Mouse (Mus musculus) left cerebral cortex, postnatal 36 days (tissue): ENCODE data around the gene Htra2. TPM values are rescaled to one million over a fixed set of nuclear protein-coding genes. Genes with fewer than 3 reads are reported as not detected.
A peak's percentile ranks its signal among the peaks of the same experiment; 100 is the strongest.

ENCODE experiments used
- DNase-seq, 2 experiments: peaks; one replicate each; pipeline ENCODE4 v3.0.0; 2021 to 2022; ENCODE audit warnings: low spot score in 2 of 2, mixed read lengths in 1 of 2
- intact Hi-C: fragments of 180-260 bp; cut with DNase I; formaldehyde crosslinking; loops from one replicate; pipeline ENCODE4 v1.15.1; 2025
- total RNA-seq, 2 experiments: library from RNA; stranded (reverse); gene quantifications; 2 replicates each; pipeline ENCODE4 v1.2.3; 2021

Gene Htra2
- total RNA-seq, 2 experiments from 2014 or later: 41.6 to 48.5 TPM

- intact Hi-C loops: loop anchor here (10.0 kb wide), 1 partner anchor 644 kb away; the partner anchor contains the start of gene Vax2
Measured at GRCm38 (mm10) chr6:83071220-83071619, 16.1 kb upstream of the Htra2 start.

GRCm38 (mm10) chr6:83070311-83071219 is 15.5 kb upstream of the Htra2 start:
- peak; percentile 54 to 57 for DNase-seq
- intact Hi-C loops: loop anchor here (10.0 kb wide), 1 partner anchor 644 kb away; the partner anchor contains the start of gene Vax2

More at GRCm38 (mm10) chr6:83071220-83071619, 16.1 kb upstream of the Htra2 start:
- no peak for DNase-seq

GRCm38 (mm10) chr6:83070247-83070310 is 15.0 kb upstream of the Htra2 start, which contains the start of gene Tlx2:
TSS of gene Tlx2 (minus strand) at chr6:83070293.
- intact Hi-C loops: loop anchor here (10.0 kb wide), 1 partner anchor 645 kb away; the partner anchor contains the start of gene Vax2
- DNase-seq: no peak

- no peak for DNase-seq
- intact Hi-C loops: loop anchor here (10.0 kb wide), 1 partner anchor 645 kb away; the partner anchor contains the start of gene Vax2
Measured at GRCm38 (mm10) chr6:83069488-83070246, 14.6 kb upstream of the Htra2 start.

GRCm38 (mm10) chr6:83068706-83069487 is 13.8 kb upstream of the Htra2 start:
- intact Hi-C loops: no loop called here
- no peak for DNase-seq

GRCm38 (mm10) chr6:83068221-83068620 is 13.1 kb upstream of the Htra2 start:
- intact Hi-C loops: no loop called here

GRCm38 (mm10) chr6:83066441-83066840 is 11.4 kb upstream of the Htra2 start:
- intact Hi-C loops: no loop called here
- DNase-seq: no peak

More at GRCm38 (mm10) chr6:83068221-83068620, 13.1 kb upstream of the Htra2 start:
- DNase-seq: no peak

GRCm38 (mm10) chr6:83065995-83066394 is 10.9 kb upstream of the Htra2 start:
- intact Hi-C loops: no loop called here

GRCm38 (mm10) chr6:83058725-83059124 is 3.7 kb upstream of the Htra2 start:
- no peak for DNase-seq
- intact Hi-C loops: no loop called here

More at GRCm38 (mm10) chr6:83065995-83066394, 10.9 kb upstream of the Htra2 start:
- no peak for DNase-seq

- DNase-seq: no peak
- intact Hi-C loops: no loop called here
Measured at GRCm38 (mm10) chr6:83057790-83058189, 2.7 kb upstream of the Htra2 start, which contains the start of gene Dqx1. TSS of gene Dqx1 (plus strand) at chr6:83057844.

- peak; percentile 98 to 99 for DNase-seq
- intact Hi-C loops: loop anchor here (1.0 to 2.0 kb wide), 3 partner anchors 24 to 58 kb away; partner anchors contain the start of genes Ccdc142 and Gm42688
Measured at GRCm38 (mm10) chr6:83054074-83054851, 810 bp downstream of the Htra2 start, which contains the start of gene Aup1. TSS of gene Aup1 (plus strand) at chr6:83054521.

GRCm38 (mm10) chr6:83053136-83053960 is 1.7 kb downstream of the Htra2 start:
- intact Hi-C loops: loop anchor here (2.0 kb wide), 1 partner anchor 19 kb away; the partner anchor contains the start of gene Loxl3
- DNase-seq: peak; percentile 22 to 37

GRCm38 (mm10) chr6:83049367-83049766 is 5.7 kb downstream of the Htra2 start:
- intact Hi-C loops: no loop called here
- no peak for DNase-seq

- DNase-seq: no peak
- intact Hi-C loops: loop anchor here (1.0 kb wide), 1 partner anchor 20 kb away; no protein-coding TSS in a partner anchor
Measured at GRCm38 (mm10) chr6:83044742-83045141, 10.3 kb downstream of the Htra2 start.

- DNase-seq: no peak
- intact Hi-C loops: loop anchor here (1.0 kb wide), 1 partner anchor 20 kb away; no protein-coding TSS in a partner anchor
Measured at GRCm38 (mm10) chr6:83043993-83044392, 11.1 kb downstream of the Htra2 start.

GRCm38 (mm10) chr6:83043561-83043960 is 11.5 kb downstream of the Htra2 start:
- DNase-seq: no peak
- intact Hi-C loops: no loop called here

GRCm38 (mm10) chr6:83040601-83041000 is 14.5 kb downstream of the Htra2 start:
- DNase-seq: no peak
- intact Hi-C loops: no loop called here

- intact Hi-C loops: no loop called here
- DNase-seq: peak; percentile 80 to 84
Measured at GRCm38 (mm10) chr6:83038496-83039012, 16.5 kb downstream of the Htra2 start.
